Mouse (Mus musculus) T-helper 2 cell (primary cell): Measurements from ENCODE around the gene Capg.
"Not testable (repeated sequence)": the region's sequence is repeated elsewhere in the genome, so short reads cannot be mapped to it uniquely, and the experiment has no call there.

Experiments
- in situ Hi-C: fragments of 300-600 bp; cut with MboI, MseI; formaldehyde crosslinking; loops from one replicate; pipeline ENCODE4 v1.15.1; 2025; ENCODE audit warnings: high pct_unique_total_duplicates

The Capg gene

GRCm38 (mm10) chr6:72528410-72529151 is 15.6 kb upstream of the Capg start:
- in situ Hi-C loops: loop anchor here (10.0 kb wide), 1 partner anchor 104 kb away; no protein-coding TSS in a partner anchor

GRCm38 (mm10) chr6:72532580-72532979 is 11.6 kb upstream of the Capg start:
- in situ Hi-C loops: no loop called here

GRCm38 (mm10) chr6:72533555-72533954 is 10.6 kb upstream of the Capg start:
- in situ Hi-C loops: not testable (repeated sequence)

- in situ Hi-C loops: no loop called here
These were observed 10.0 kb upstream of the Capg start for GRCm38 (mm10) chr6:72534035-72534809.

- in situ Hi-C loops: no loop called here
These were observed 9.0 kb upstream of the Capg start for GRCm38 (mm10) chr6:72535165-72535564.

GRCm38 (mm10) chr6:72537998-72538500 is 6.1 kb upstream of the Capg start:
- in situ Hi-C loops: no loop called here

- in situ Hi-C loops: no loop called here
These were observed 5.6 kb upstream of the Capg start for GRCm38 (mm10) chr6:72538562-72539031.

- in situ Hi-C loops: no loop called here
These were observed 833 bp upstream of the Capg start for GRCm38 (mm10) chr6:72543265-72543850.

- in situ Hi-C loops: no loop called here
These were observed 1.2 kb downstream of the Capg start for GRCm38 (mm10) chr6:72545377-72545776.

- in situ Hi-C loops: no loop called here
These were observed 2.9 kb downstream of the Capg start for GRCm38 (mm10) chr6:72547121-72547520.

- in situ Hi-C loops: no loop called here
These were observed 3.7 kb downstream of the Capg start for GRCm38 (mm10) chr6:72547862-72548261.

GRCm38 (mm10) chr6:72549041-72549580 is 4.9 kb downstream of the Capg start:
- in situ Hi-C loops: no loop called here

- in situ Hi-C loops: no loop called here
These were observed 5.8 kb downstream of the Capg start for GRCm38 (mm10) chr6:72550025-72550424.

- in situ Hi-C loops: no loop called here
These were observed 6.4 kb downstream of the Capg start for GRCm38 (mm10) chr6:72550503-72551100.

GRCm38 (mm10) chr6:72552171-72553078 is 8.2 kb downstream of the Capg start:
- in situ Hi-C loops: no loop called here

- in situ Hi-C loops: no loop called here
These were observed 8.9 kb downstream of the Capg start for GRCm38 (mm10) chr6:72553079-72553412.

- in situ Hi-C loops: no loop called here
These were observed 16.6 kb downstream of the Capg start for GRCm38 (mm10) chr6:72560801-72561200.

- in situ Hi-C loops: no loop called here
These were observed 18.3 kb downstream of the Capg start for GRCm38 (mm10) chr6:72562486-72562885.

- in situ Hi-C loops: no loop called here
These were observed 18.7 kb downstream of the Capg start for GRCm38 (mm10) chr6:72562894-72563293.

GRCm38 (mm10) chr6:72565506-72565905 is 21.3 kb downstream of the Capg start:
- in situ Hi-C loops: loop anchor here (5.0 kb wide), 1 partner anchor 138 kb away; no protein-coding TSS in a partner anchor
